Mouse (Mus musculus) heart, embryonic 11.5 days (tissue): ENCODE data around the gene 0610012G03Rik. TPM values are rescaled to one million over a fixed set of nuclear protein-coding genes. Genes with fewer than 3 reads are reported as not detected.

ENCODE experiments used
- ATAC-seq: fragments of 200-750 bp; cut with Nextera tagmentation; replicated peaks from 2 replicates; pipeline ENCODE4 v1.8.0; 2017; ENCODE audit warnings: moderate library complexity; ENCODE audit not compliant: insufficient number of reproducible peaks, low FRiP score, low TSS enrichment
- H3K27ac ChIP-seq: fragments of 300-500 bp; sonication (generic); 2 replicates; pipeline ENCODE4 v1.5.1; 2014; ENCODE audit warnings: mild to moderate bottlenecking, low read depth, low read length
- H3K27me3 ChIP-seq: fragments of 300-500 bp; sonication (generic); 2 replicates; pipeline ENCODE4 v1.6.1; 2014; ENCODE audit warnings: mild to moderate bottlenecking, low read length, mixed read lengths; ENCODE audit not compliant: control insufficient read depth, insufficient read depth
- H3K36me3 ChIP-seq: fragments of 300-500 bp; sonication (generic); 2 replicates; pipeline ENCODE4 v1.6.1; 2014; ENCODE audit warnings: mild to moderate bottlenecking, low read length, moderate library complexity, mixed read lengths; ENCODE audit not compliant: control insufficient read depth, insufficient read depth
- H3K4me1 ChIP-seq: fragments of 300-500 bp; sonication (generic); 2 replicates; pipeline ENCODE4 v1.6.1; 2014; ENCODE audit warnings: low read length; ENCODE audit not compliant: control insufficient read depth, insufficient read depth
- H3K4me2 ChIP-seq: fragments of 300-500 bp; sonication (generic); 2 replicates; pipeline ENCODE4 v1.6.1; 2014; ENCODE audit warnings: mild to moderate bottlenecking, moderate library complexity
- H3K4me3 ChIP-seq: fragments of 300-500 bp; sonication (generic); 2 replicates; pipeline ENCODE4 v1.5.1; 2014; ENCODE audit warnings: low read depth, low read length
- H3K9ac ChIP-seq: fragments of 300-500 bp; sonication (generic); 2 replicates; pipeline ENCODE4 v1.6.1; 2014; ENCODE audit warnings: mild to moderate bottlenecking, low read depth, low read length, moderate library complexity
- H3K9me3 ChIP-seq: fragments of 300-500 bp; sonication (generic); replicated peaks from 2 replicates; pipeline ENCODE4 v1.6.1; 2016; ENCODE audit warnings: low read length; ENCODE audit not compliant: control insufficient read depth
- WGBS: fragments of 180-500 bp; shearing (Covaris S2); extraction: QIAGEN DNeasy Blood & Tissue Kit; methylation state at CpG from one replicate; pipeline ENCODE4 v1.1.7; 2014; ENCODE audit not compliant: insufficient replicate concordance; 5-methylcytosine and 5-hydroxymethylcytosine counted together
- polyA plus RNA-seq: library from polyadenylated mRNA; unstranded; fragments of >200 nt; fragmentation: Nextera tagmentation; extraction: Ambion mirVana; gene quantifications from 2 replicates; pipeline ENCODE4 v1.2.1, GENCODE M21; 2014

The 0610012G03Rik gene
- polyA plus RNA-seq, result 105 and 113 TPM in 2 replicates

GRCm38 (mm10) chr16:31948345-31948774 lies at the start of gene 0610012G03Rik, which contains the start of gene Ncbp2:
Gene 0610012G03Rik, minus strand, starts transcription at chr16:31948494.
Gene Ncbp2, plus strand, starts transcription at chr16:31948513.
- Histone ChIP-seq H3K9me3 (no peaks in the 10 kb centered on the region), H3K27me3 (no peaks in the 10 kb centered on the region), H3K36me3 (no peaks in the 10 kb centered on the region), H3K9ac (peak within 1 kb of the TSS; percentile 98), H3K4me1 (peaks cover 19% of the 10 kb centered on the region), H3K27ac (peak within 1 kb of the TSS; percentile 96), H3K4me2 (peak within 1 kb of the TSS; percentile 93), H3K4me3 (peak within 1 kb of the TSS; percentile 85)
- WGBS, result under 1% methylated on average over 52 of the region's 55 CpGs
- ATAC-seq, result peak; percentile 88

- Histone ChIP-seq H3K9ac (no peak overlapping the region), H3K4me3 (no peak overlapping the region), H3K4me2 (no peak overlapping the region), H3K27ac (no peak overlapping the region), H3K36me3 (peaks cover 2% of the 10 kb centered on the region; the same call in 1 of the 2 replicates), H3K9me3 (no peaks in the 10 kb centered on the region), H3K27me3 (no peaks in the 10 kb centered on the region), H3K4me1 (no peaks in the 10 kb centered on the region)
- WGBS, result 81% methylated on average over 5 of the region's 5 CpGs
- no peak for ATAC-seq
These were observed 48.1 kb upstream of the 0610012G03Rik start for GRCm38 (mm10) chr16:31996371-31996770.

GRCm38 (mm10) chr16:31993946-31994345 lies 45.7 kb upstream of the 0610012G03Rik start:
- peaks cover 8% of the 10 kb centered on the region for H3K36me3 ChIP-seq

DNA sequence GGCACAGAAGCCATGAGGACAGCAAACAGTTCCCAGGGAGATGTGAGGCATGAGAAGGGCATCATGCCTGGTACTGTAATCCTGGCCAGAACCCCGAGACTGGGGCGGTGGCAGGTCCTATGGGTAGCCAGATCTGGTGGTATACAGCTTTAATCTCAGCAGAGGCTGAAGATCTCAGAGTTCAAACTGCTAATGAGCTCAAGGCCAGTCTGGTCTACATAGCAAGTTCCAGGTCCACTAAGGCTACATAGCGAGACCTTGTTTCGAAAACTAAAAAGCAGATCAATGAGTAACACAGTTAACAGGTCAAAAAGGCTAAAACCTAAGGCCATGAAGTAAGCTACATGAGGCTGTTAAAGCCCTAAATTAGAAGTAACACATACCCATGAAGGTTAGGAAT lies 44.9 kb upstream of the 0610012G03Rik start:
- H3K4me2 ChIP-seq, result no peak overlapping the region
- H3K27ac ChIP-seq, result no peak overlapping the region
- ATAC-seq, result no peak
- H3K4me1 ChIP-seq, result no peaks in the 10 kb centered on the region
- H3K4me3 ChIP-seq, result no peak overlapping the region
- WGBS, result 94% methylated on average over 4 of the region's 4 CpGs
- H3K9me3 ChIP-seq, result no peaks in the 10 kb centered on the region
- peaks cover 8% of the 10 kb centered on the region for H3K36me3 ChIP-seq
- no peaks in the 10 kb centered on the region for H3K27me3 ChIP-seq
- H3K9ac ChIP-seq, result no peak overlapping the region

More at GRCm38 (mm10) chr16:31993946-31994345, 45.7 kb upstream of the 0610012G03Rik start:
- no peak overlapping the region for H3K9ac ChIP-seq
- H3K9me3 ChIP-seq, result no peaks in the 10 kb centered on the region
- H3K4me2 ChIP-seq, result no peak overlapping the region
- ATAC-seq, result no peak
- H3K4me1 ChIP-seq, result no peaks in the 10 kb centered on the region
- no peak overlapping the region for H3K4me3 ChIP-seq
- no peak overlapping the region for H3K27ac ChIP-seq
- H3K27me3 ChIP-seq, result no peaks in the 10 kb centered on the region

DNA sequence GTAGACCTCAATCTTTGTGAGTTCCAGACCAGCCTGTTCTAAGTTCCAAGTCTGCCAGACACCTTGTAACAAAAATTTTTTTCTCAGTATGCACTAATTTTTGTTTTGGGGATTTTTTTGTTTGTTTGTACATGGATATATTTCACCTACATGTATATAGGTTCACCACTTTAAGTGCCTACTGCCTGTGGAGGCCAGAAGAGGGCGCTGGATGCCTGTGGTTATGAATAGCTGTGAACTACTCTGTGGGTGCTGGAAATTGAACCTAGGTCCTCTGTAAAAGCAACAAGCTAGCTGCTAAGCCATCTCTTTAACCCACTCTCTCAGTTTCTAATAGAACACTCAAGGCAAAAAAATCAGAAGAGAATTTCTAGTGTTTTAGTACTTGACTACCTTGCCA lies 43.7 kb upstream of the 0610012G03Rik start:
- Histone ChIP-seq H3K36me3 (peaks cover 9% of the 10 kb centered on the region), H3K4me1 (no peaks in the 10 kb centered on the region), H3K4me3 (no peak overlapping the region), H3K9me3 (no peaks in the 10 kb centered on the region), H3K4me2 (no peak overlapping the region), H3K9ac (no peak overlapping the region), H3K27ac (no peak overlapping the region), H3K27me3 (no peaks in the 10 kb centered on the region)
- WGBS, result 44% methylated on average over 1 of the region's 1 CpGs
- ATAC-seq, result no peak

DNA sequence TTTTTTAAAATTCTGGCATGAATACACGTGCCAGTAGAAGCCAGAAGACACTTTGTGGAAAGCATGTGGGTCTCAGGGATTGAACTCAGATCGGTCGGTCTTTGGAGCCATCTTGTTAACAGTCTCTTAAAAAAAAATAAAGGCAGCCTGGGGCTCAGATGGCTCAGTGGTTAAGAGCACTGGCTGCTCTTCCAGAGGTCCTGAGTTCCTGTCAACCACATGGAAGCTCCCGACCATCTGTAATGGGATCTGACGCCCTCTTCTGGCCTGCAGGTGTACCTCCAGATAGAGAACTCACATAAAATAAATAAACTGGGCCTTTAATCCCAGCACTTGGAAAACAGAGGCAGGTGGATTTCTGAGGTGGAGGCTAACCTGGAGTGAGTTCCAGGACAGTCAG lies 32.7 kb upstream of the 0610012G03Rik start:
- no peak for ATAC-seq
- no peaks in the 10 kb centered on the region for H3K4me1 ChIP-seq
- H3K4me3 ChIP-seq, result no peak overlapping the region
- no peak overlapping the region for H3K9ac ChIP-seq
- no peak overlapping the region for H3K4me2 ChIP-seq
- WGBS, result 78% methylated on average over 5 of the region's 5 CpGs
- no peak overlapping the region for H3K27ac ChIP-seq
- peaks cover 4% of the 10 kb centered on the region; the same call in 1 of the 2 replicates for H3K36me3 ChIP-seq
- no peaks in the 10 kb centered on the region for H3K9me3 ChIP-seq
- H3K27me3 ChIP-seq, result no peaks in the 10 kb centered on the region

GRCm38 (mm10) chr16:31979501-31979900 lies 31.2 kb upstream of the 0610012G03Rik start:
- Histone ChIP-seq H3K9me3 (no peaks in the 10 kb centered on the region), H3K27ac (no peak overlapping the region), H3K4me1 (no peaks in the 10 kb centered on the region), H3K27me3 (no peaks in the 10 kb centered on the region), H3K9ac (no peak overlapping the region), H3K36me3 (peaks cover 4% of the 10 kb centered on the region; the same call in 1 of the 2 replicates), H3K4me2 (no peak overlapping the region), H3K4me3 (no peak overlapping the region)
- WGBS, result 87% methylated on average over 3 of the region's 3 CpGs
- ATAC-seq, result no peak

DNA sequence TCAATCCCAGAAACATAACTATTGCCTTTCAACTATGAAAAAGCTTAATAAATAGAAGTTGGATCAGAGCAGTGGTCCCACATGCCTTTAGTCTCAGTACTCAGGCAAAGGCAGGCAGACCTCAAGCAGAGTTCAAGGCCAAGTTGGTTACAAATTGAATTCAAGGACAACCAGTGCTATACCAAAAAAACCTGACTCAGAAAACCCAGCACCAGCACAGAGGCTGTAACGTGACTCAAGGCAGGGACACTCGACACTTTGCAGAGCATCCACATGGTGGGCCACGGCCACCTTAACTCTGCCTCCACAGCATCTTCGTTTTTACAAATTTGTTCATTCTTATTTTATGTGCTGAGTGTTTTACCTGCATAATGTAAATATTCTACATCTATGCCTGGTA lies 27.0 kb upstream of the 0610012G03Rik start:
- no peak overlapping the region for H3K4me3 ChIP-seq
- H3K4me1 ChIP-seq, result no peaks in the 10 kb centered on the region
- H3K4me2 ChIP-seq, result no peak overlapping the region
- H3K27me3 ChIP-seq, result no peaks in the 10 kb centered on the region
- no peak overlapping the region for H3K9ac ChIP-seq
- 86% methylated on average over 4 of the region's 4 CpGs for WGBS
- H3K36me3 ChIP-seq, result peaks cover 5% of the 10 kb centered on the region
- H3K27ac ChIP-seq, result no peak overlapping the region
- H3K9me3 ChIP-seq, result no peaks in the 10 kb centered on the region
- no peak for ATAC-seq

- Histone ChIP-seq H3K36me3 (peaks cover 13% of the 10 kb centered on the region), H3K4me2 (no peak overlapping the region), H3K4me3 (no peak overlapping the region), H3K4me1 (no peaks in the 10 kb centered on the region), H3K27me3 (no peaks in the 10 kb centered on the region), H3K9ac (no peak overlapping the region), H3K9me3 (no peaks in the 10 kb centered on the region), H3K27ac (no peak overlapping the region)
- ATAC-seq, result no peak
- WGBS, result 87% methylated on average over 7 of the region's 7 CpGs
These were observed 14.9 kb upstream of the 0610012G03Rik start for GRCm38 (mm10) chr16:31963224-31963623.
